Mouse (Mus musculus): ENCODE results near the gene Prdm5.

DNA sequence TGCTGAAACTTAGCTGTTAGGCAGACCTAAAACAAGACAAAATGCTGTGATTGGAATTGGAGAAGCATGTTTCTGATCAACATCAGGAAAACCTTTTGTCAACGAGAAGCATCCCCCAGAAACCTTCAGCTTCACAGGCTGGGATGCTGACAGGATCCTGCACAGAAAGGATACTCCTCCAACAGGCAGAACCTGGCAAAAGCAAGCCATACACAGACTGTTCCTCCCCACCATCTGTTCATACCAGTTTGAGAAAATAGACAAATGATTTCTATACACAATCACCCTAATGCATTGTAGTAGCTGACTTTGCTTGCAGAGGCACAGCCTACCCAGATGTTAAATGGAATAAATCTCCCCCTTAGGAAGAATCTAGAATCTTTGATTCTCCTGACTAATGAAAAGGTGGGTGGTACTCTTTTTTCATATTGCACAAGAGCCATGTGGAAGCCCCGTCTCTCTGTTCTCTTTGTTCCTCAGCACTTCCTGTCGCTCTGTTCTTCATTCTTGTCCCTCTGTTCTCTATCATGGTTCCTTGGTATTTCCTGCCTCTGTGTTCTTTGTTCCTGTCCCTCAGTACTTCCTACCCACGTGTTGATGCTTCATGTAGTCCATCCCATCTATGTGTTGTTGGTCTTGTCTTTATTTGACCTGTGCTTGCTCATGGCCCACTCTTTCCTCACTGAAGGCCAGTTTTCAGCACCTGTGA is 39.4 kb downstream of the Prdm5 start:
- TF ChIP-seq CTCF (IDR thresholded peaks at IDR 0.05; ENCODE audit: low read depth): no peak
- TF ChIP-seq EP300 (optimal IDR thresholded peaks at IDR 0.05): no peak
